Mouse (Mus musculus): Measurements from ENCODE around the gene Fbxo40.

DNA sequence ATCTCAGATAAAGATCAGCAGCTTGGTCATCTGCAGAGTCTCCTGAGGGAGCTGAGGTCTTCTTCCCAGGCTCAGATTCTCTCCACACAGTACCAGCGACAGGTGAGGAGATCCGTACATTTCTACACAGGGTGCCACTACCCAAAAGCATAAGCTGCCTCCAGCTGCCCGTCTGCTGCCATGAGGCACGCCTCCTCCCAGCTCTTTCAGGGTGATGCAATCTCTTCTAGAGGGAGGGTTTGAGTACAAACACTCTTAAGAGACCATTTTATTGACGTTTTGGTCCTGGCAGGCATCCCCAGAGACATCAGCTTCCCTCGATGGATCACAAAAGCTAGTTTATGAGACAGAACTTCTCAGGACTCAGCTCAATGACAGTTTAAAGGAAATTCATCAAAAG is 64.5 kb downstream of the Fbxo40 start:
- no peak for TF ChIP-seq POLR2A (IDR thresholded peaks at IDR 0.05; ENCODE audit: borderline replicate concordance, extremely low read depth, insufficient read depth, insufficient read length, poor library complexity, severe bottlenecking)
- no peak for TF ChIP-seq CTCF (IDR thresholded peaks at IDR 0.05; ENCODE audit: borderline replicate concordance, extremely low read depth, insufficient read depth, insufficient read length)
